Mouse (Mus musculus) megakaryocyte, embryonic 14.5 days (primary cell): ENCODE results near the gene Rad51ap2. TPM values are rescaled to one million over a fixed set of nuclear protein-coding genes. Genes with fewer than 3 reads are reported as not detected.
A peak's percentile ranks its signal among the peaks of the same experiment; 100 is the strongest.

ENCODE experiments used
- H3K27me3 ChIP-seq: replicated peaks from 2 replicates; pipeline ENCODE3; 2012; ENCODE audit warnings: inconsistent platforms
- H3K36me3 ChIP-seq: replicated peaks from 2 replicates; pipeline ENCODE3; 2012; ENCODE audit warnings: low read length, inconsistent platforms, mixed read lengths
- H3K4me1 ChIP-seq: 2 replicates; pipeline ENCODE4 v1.6.1; 2012; ENCODE audit warnings: inconsistent platforms
- H3K4me3 ChIP-seq: replicated peaks from 2 replicates; pipeline ENCODE3; 2012; ENCODE audit warnings: moderate library complexity, mild to moderate bottlenecking, inconsistent platforms
- H3K9me3 ChIP-seq: 2 replicates; pipeline ENCODE4 v1.6.1; 2012; ENCODE audit warnings: inconsistent platforms
- FLI1 ChIP-seq: IDR thresholded peaks from 2 replicates; pipeline ENCODE4 v1.6.1; 2012; ENCODE audit warnings: low read length, inconsistent platforms, mixed read lengths
- GATA1 ChIP-seq: IDR thresholded peaks from 3 replicates; pipeline ENCODE4 v1.6.1; 2012; ENCODE audit warnings: mixed read lengths, low read length, inconsistent platforms, borderline replicate concordance
- polyA plus RNA-seq: library from polyadenylated mRNA; stranded (reverse); fragments of >175 nt; gene quantifications from 2 replicates; pipeline ENCODE4 v1.2.3, GENCODE M21; 2012; ENCODE audit warnings: low replicate concordance; ENCODE audit not compliant: insufficient read depth

The Rad51ap2 gene
- polyA plus RNA-seq, 1 experiment, result not detected

DNA sequence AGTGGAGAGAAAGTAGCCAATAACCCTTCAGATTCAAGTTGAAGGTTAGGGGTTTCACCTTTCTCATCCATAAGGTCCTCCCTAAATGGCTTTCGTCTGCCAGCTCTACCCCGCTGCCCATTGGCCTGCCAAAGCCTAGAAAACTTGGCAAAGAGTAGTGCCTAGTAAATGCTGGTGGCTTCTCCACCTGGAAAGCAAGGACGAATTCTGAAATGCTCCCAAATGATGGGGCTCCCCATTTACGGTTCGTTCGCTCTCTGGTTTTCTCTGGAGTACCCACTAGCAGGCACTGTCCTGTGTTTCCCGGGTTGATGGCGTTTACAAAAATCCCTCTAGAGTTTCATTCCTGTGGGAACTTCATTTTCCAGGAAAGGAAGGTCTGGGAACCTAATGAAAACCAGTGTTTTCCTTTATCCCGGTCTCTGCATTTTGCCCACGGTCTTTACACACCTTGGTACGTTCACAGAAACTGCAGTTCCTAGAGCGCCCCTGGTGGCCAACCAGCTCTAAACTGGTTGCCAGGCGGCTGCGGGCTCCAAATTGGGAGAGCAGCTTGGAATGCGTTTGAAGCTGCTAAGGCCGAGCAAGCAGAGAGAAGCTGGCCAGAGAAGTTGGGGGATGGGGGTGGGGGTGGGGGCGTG, 18.5 kb upstream of the Rad51ap2 start:
- no peak overlapping the region for H3K4me3 ChIP-seq
- peaks cover 38% of the 10 kb centered on the region for H3K27me3 ChIP-seq
- no peaks in the 10 kb centered on the region for H3K36me3 ChIP-seq
- H3K4me1 ChIP-seq, result no peaks in the 10 kb centered on the region
- no peaks in the 10 kb centered on the region for H3K9me3 ChIP-seq
- TF ChIP-seq FLI1 (no peak), GATA1 (no peak)

DNA sequence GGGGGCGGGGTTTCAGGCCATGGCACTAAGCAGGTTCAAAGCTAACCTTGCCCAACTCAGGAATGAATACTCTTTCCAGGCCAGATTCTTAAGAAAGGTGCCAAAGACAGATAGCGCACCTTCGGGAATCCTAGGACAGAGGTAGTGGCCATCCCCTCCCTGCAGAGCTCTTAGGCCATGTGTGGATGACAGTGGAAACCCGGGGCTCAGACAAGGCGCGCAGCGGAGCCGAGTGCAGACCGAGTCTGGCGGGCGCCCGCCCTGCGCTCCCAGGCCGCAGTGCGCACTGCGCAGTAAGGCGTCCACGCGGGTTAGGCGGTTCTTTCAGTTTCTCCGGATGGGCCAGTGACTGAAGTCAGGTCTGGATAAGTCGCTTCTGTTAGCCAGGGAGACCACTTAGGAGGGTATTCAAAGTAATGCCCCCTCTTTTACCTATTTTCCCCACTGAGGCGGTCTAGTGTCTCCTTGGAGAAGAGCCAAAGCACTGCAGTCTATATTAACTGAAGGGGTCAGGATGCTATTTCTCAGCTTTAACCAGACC, 17.9 kb upstream of the Rad51ap2 start:
- peaks cover 1% of the 10 kb centered on the region; the same call in 1 of the 2 replicates for H3K9me3 ChIP-seq
- H3K4me1 ChIP-seq, result no peaks in the 10 kb centered on the region
- H3K4me3 ChIP-seq, result peak overlapping the region; percentile 10
- H3K36me3 ChIP-seq, result no peaks in the 10 kb centered on the region
- H3K27me3 ChIP-seq, result peaks cover 38% of the 10 kb centered on the region
- TF ChIP-seq FLI1, result no peak
- no peak for TF ChIP-seq GATA1

DNA sequence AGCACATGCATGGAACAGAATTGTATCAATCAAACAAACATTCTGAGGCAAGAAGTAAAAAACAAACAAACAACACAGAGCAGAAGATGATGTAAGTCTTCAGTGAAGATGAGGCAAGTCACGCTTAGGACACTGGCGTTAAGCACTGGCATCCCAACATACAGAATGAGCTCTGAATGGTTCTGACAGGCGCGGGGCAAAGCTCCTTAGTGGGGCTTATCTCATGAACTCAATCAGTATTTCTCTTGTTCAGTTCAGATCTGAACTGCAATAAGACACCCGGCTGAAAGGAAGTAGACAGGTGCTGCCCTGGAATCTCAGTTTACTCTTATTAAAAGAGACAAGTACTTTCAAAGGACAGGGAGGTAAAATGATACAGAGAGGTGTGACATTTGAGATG, 1.7 kb upstream of the Rad51ap2 start:
- peaks cover 11% of the 10 kb centered on the region for H3K27me3 ChIP-seq
- H3K4me3 ChIP-seq, result no peak overlapping the region
- TF ChIP-seq GATA1 (no peak), FLI1 (no peak)
- no peaks in the 10 kb centered on the region for H3K9me3 ChIP-seq
- peaks cover 9% of the 10 kb centered on the region for H3K4me1 ChIP-seq
- H3K36me3 ChIP-seq, result no peaks in the 10 kb centered on the region

DNA sequence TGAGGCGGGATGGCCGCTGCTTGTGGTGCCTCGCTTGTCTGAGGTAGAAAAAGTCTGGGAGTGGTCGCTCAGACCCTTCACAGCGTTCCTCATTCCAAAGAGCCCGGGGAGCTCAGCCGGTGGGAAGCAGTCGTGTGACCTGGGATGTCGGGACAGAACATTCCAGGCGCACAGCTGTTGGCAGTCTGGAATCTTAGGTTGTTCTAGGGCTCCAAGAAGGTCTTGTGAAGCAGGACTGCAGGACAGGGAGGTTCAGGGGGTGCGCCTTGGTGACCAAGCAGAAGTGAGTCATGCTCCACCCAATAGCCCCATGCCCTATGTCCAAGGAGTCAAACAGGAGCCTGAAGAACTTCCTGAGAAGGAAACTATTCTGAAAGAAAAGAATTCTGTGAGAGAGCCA, 334 bp downstream of the Rad51ap2 start:
- H3K27me3 ChIP-seq, result peaks cover 11% of the 10 kb centered on the region
- TF ChIP-seq FLI1 (no peak), GATA1 (no peak)
- H3K9me3 ChIP-seq, result no peaks in the 10 kb centered on the region
- peaks cover 9% of the 10 kb centered on the region for H3K4me1 ChIP-seq
- no peaks in the 10 kb centered on the region for H3K36me3 ChIP-seq
- H3K4me3 ChIP-seq, result peak overlapping the region; percentile 86

DNA sequence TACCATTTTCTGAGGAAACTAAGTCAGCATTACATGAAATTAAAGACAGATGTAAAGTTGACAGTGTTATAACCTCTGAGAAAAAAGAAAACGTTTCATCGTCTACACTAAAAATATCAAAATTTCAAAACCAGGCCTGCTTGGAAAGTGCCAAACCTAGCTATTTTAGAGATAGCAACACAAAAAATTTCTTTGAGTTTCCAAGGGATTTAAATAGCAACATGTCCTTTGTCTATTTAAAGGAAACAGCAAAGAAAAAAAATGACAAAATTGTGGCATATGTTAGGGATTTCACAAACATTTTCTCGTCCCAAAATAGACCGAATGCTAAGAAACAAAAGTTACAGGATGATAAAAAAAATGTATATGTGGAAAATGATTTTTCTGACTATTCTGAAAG, 753 bp downstream of the Rad51ap2 start:
- Histone ChIP-seq H3K27me3 (peaks cover 11% of the 10 kb centered on the region), H3K36me3 (no peaks in the 10 kb centered on the region), H3K4me3 (no peak overlapping the region), H3K4me1 (peaks cover 9% of the 10 kb centered on the region), H3K9me3 (no peaks in the 10 kb centered on the region)
- TF ChIP-seq FLI1 (no peak), GATA1 (no peak)

Other genes with a start within 250 kb of the Rad51ap2 start
- gene Msgn1, start 247.1 kb upstream of the Rad51ap2 start, polyA plus RNA-seq, result not detected in 2 replicates
- gene Gen1, start 190.3 kb upstream of the Rad51ap2 start, polyA plus RNA-seq, result 0.12 TPM in 1 of 2 replicates, not detected in the other
- gene Smc6, start 190.2 kb upstream of the Rad51ap2 start, polyA plus RNA-seq, result 21.8 TPM in 1 of 2 replicates, not detected in the other
- not detected in 2 replicates for gene Vsnl1, start 19.5 kb upstream of the Rad51ap2 start, polyA plus RNA-seq